ENCODE assay signal across 9 mouse cellular contexts in the genomic region with DNA sequence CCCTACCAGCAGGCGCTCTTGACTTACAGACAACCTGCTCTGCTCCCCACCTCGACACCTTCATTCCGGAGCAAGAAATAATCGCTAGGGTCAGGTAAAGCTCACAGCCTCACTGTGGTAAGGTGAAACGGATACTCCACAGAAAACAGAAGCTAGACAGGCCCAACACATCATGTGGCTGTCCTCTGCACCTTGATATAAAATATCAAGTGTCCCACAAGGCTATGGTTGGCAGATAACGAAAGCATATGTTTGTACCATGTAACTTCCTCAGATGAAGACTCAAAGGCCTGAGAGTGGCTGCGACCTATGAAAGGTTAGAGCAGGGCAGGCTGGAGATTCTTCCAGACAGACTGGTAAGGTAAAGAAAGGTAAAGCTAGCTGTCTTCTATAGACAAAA. TPM values are rescaled to one million over a fixed set of nuclear protein-coding genes. Genes with fewer than 3 reads are reported as not detected.
DNase-seq lines count a peak whose midpoint lies in the region; ATAC-seq and TF ChIP-seq lines count a peak whose summit lies in the region.
"Had no signal": no experiment of that assay in that cellular context is flagged by ENCODE, and none has a peak within 500 bp of the region (broad histone marks: within the 10 kb centered on the region; RNA-seq: fewer than 3 reads in every experiment).

No protein-coding gene starts in this region.

- no peak overlapping the region for H3ac ChIP-seq in myocyte (ENCODE audit: control insufficient read depth, insufficient read length)

- H3K4me3 ChIP-seq in left cerebral cortex, adult 2 months: peak overlapping the region; percentile 7; the same call in 1 of the 2 replicates
- H3K4me3 ChIP-seq in forebrain, embryonic 10.5 days: peak overlapping the region; percentile 96; the same call in 1 of the 2 replicates
- peak overlapping the region; percentile 82; the same call in 1 of the 2 replicates for H3K4me3 ChIP-seq in limb, embryonic 13.5 days
- H3K4me3 ChIP-seq in myocyte: peak overlapping the region; percentile 94

- H3K36me3 ChIP-seq in forebrain, embryonic 10.5 days (replicated peaks): peaks cover 12% of the 10 kb centered on the region
- peaks cover 5% of the 10 kb centered on the region for H3K36me3 ChIP-seq in limb, embryonic 13.5 days
- H3K36me3 ChIP-seq in myocyte (ENCODE audit: control insufficient read depth, insufficient read depth): no peaks in the 10 kb centered on the region

- TF ChIP-seq CTCF in left cerebral cortex, adult 2 months (IDR thresholded peaks at IDR 0.05): no peak

- peaks cover 21% of the 10 kb centered on the region for H3K27me3 ChIP-seq in forebrain, embryonic 10.5 days (ENCODE audit: poor library complexity, severe bottlenecking)
- no peaks in the 10 kb centered on the region for H3K27me3 ChIP-seq in limb, embryonic 13.5 days
- H3K27me3 ChIP-seq in myocyte (ENCODE audit: control insufficient read depth, insufficient read depth, insufficient read length): no peaks in the 10 kb centered on the region

- H3K4me2 ChIP-seq in limb, embryonic 13.5 days (replicated peaks): peak overlapping the region; percentile 90
- H3K4me2 ChIP-seq in myocyte (ENCODE audit: low read depth): peak overlapping the region; percentile 94

- TF ChIP-seq POLR2A in myocyte (IDR thresholded peaks at IDR 0.05; ENCODE audit: insufficient read length, low read depth): no peak

- intact Hi-C loops in left cerebral cortex, adult 2 months (cut with DNase I): no loop called here
- intact Hi-C loops in left cerebral cortex, postnatal 4 days (cut with DNase I): no loop called here

- H3K27ac ChIP-seq in left cerebral cortex, adult 2 months: no peak overlapping the region
- H3K27ac ChIP-seq in forebrain, embryonic 10.5 days: no peak overlapping the region
- H3K27ac ChIP-seq in limb, embryonic 13.5 days: no peak overlapping the region

- H3K9me3 ChIP-seq in forebrain, embryonic 10.5 days: no peaks in the 10 kb centered on the region
- H3K9me3 ChIP-seq in limb, embryonic 13.5 days: no peaks in the 10 kb centered on the region

- ATAC-seq in limb, embryonic 13.5 days (ENCODE audit: low FRiP score, low read depth): no peak
- ATAC-seq in cerebellum, adult (ENCODE audit: insufficient number of reproducible peaks, low FRiP score, low TSS enrichment): no peak

- 92% methylated on average over 7 of the region's 7 CpGs for WGBS in forebrain, embryonic 10.5 days
- WGBS in limb, embryonic 13.5 days: 91% methylated on average over 7 of the region's 7 CpGs

- H3K4me1 ChIP-seq in forebrain, embryonic 10.5 days: peaks cover 27% of the 10 kb centered on the region
- H3K4me1 ChIP-seq in limb, embryonic 13.5 days: peaks cover 19% of the 10 kb centered on the region

- no peak for DNase-seq in left cerebral cortex, adult 2 months (ENCODE audit: extremely low spot score in 1 of 2, low spot score in 2 of 2)
- DNase-seq in left cerebral cortex, postnatal 4 days: no peak
- no peak for DNase-seq in forebrain, embryonic 10.5 days (ENCODE audit: extremely low spot score, low spot score)
- no peak for DNase-seq in embryo, embryonic 11 days
- DNase-seq in left cerebral cortex, adult 8-10 months (ENCODE audit: low spot score in 2 of 2): no peak

- H3K9ac ChIP-seq in limb, embryonic 13.5 days: no peak overlapping the region

- H3K79me2 ChIP-seq in myocyte (ENCODE audit: control insufficient read depth, insufficient read depth): peaks cover 31% of the 10 kb centered on the region

TF ChIP-seq in myocyte, 11 proteins besides CTCF, POLR2A, EP300 and RAD21:
- TF ChIP-seq MAX (IDR thresholded peaks at IDR 0.05; ENCODE audit: low read depth) (no peak), TCF3 (IDR thresholded peaks at IDR 0.05; ENCODE audit: insufficient read length, low read depth) (no peak), MYOG (IDR thresholded peaks at IDR 0.05; ENCODE audit: control insufficient read depth in 1 of 3, insufficient read depth in 1 of 3, insufficient read length in 2 of 3, low read depth in 2 of 3) (no peak), REST (IDR thresholded peaks at IDR 0.05; ENCODE audit: insufficient read depth, insufficient read length) (no peak), USF1 (IDR thresholded peaks at IDR 0.05; ENCODE audit: low read depth) (no peak), TCF12 (IDR thresholded peaks at IDR 0.05; ENCODE audit: insufficient read depth, poor library complexity, severe bottlenecking) (no peak), CEBPB (IDR thresholded peaks at IDR 0.05; ENCODE audit: insufficient read depth, poor library complexity, severe bottlenecking) (no peak), SRF (IDR thresholded peaks at IDR 0.05; ENCODE audit: control insufficient read depth, insufficient read length, low read depth) (no peak), POLR2AphosphoS2 (IDR thresholded peaks at IDR 0.05; ENCODE audit: insufficient read length, low read depth) (no peak), E2F4 (IDR thresholded peaks at IDR 0.05; ENCODE audit: insufficient read depth) (no peak), MYOD1 (IDR thresholded peaks at IDR 0.05; ENCODE audit: control insufficient read depth in 1 of 3, insufficient read length in 2 of 3, low read depth in 2 of 3) (no peak)
TF ChIP-seq in myocyte: peak in this region for 0.

RNA-seq across cellular contexts. Expression of a gene that starts 4.5 kb away (rescaled TPM):
- total RNA-seq in left cerebral cortex, adult 2 months (2021): 10 to 100 TPM; 38.5 to 42.3 TPM
- 10 to 100 TPM; 45.1 to 47.8 TPM for total RNA-seq in left cerebral cortex, postnatal 4 days (2021)
- 54.4 and 56.5 TPM in 2 replicates for polyA plus RNA-seq in forebrain, embryonic 10.5 days (2016; fragmentation: Nextera tagmentation; extraction: Ambion mirVana)
- 45.7 and 46.3 TPM in 2 replicates for polyA plus RNA-seq in limb, embryonic 13.5 days (2015; fragmentation: Nextera tagmentation; extraction: Ambion mirVana)
- 22.8 TPM for polyA plus RNA-seq in myocyte (2012; fragmentation: generic; extraction: Trizol)
- total RNA-seq in left cerebral cortex, adult 8-10 months (2022): 10 to 100 TPM; 44.8 to 54.4 (median 48.6) TPM

RNA-seq across cellular contexts. Expression of a gene that starts 37.7 kb away (rescaled TPM):
- total RNA-seq in left cerebral cortex, adult 2 months (2021): 10 to 100 TPM in 1 of 2 experiments, 1 to 10 TPM in 1; 8.6 to 11.1 TPM
- 10 to 100 TPM; 29.3 to 30.3 TPM for total RNA-seq in left cerebral cortex, postnatal 4 days (2021)
- polyA plus RNA-seq in forebrain, embryonic 10.5 days (2016; fragmentation: Nextera tagmentation; extraction: Ambion mirVana): 5.7 and 5.8 TPM in 2 replicates
- 3.4 and 4.2 TPM in 2 replicates for polyA plus RNA-seq in limb, embryonic 13.5 days (2015; fragmentation: Nextera tagmentation; extraction: Ambion mirVana)
- not detected for polyA plus RNA-seq in myocyte (2012; fragmentation: generic; extraction: Trizol)
- 10 to 100 TPM in 2 of 4 experiments, 1 to 10 TPM in 2; 9.7 to 11.8 (median 10.4) TPM for total RNA-seq in left cerebral cortex, adult 8-10 months (2022)
- total RNA-seq: neutrophil, adult 5-6 weeks had no signal

Comparison
In these comparisons a context has a peak if more than half of its experiments do, and no peak if none do; other contexts are left out.
1. H3K4me3 ChIP-seq: peak in every context shown above with its lines; median percentile 96 in forebrain, embryonic 10.5 days; 94 in myocyte; 82 in limb, embryonic 13.5 days; 7 in left cerebral cortex, adult 2 months.